14 mouse cellular contexts compared by ENCODE assay signal in genomic region chr8:121296597-121296996, GRCm38 (mm10).
DNase-seq lines count a peak whose midpoint lies in the region; ATAC-seq and TF ChIP-seq lines count a peak whose summit lies in the region.
"Had no signal": no experiment of that assay in that cellular context is flagged by ENCODE, and none has a peak within 500 bp of the region (broad histone marks: within the 10 kb centered on the region; RNA-seq: fewer than 3 reads in every experiment).

No protein-coding gene starts in this region.

- no peak for DNase-seq in kidney, postnatal 14 days
- peak; percentile 83 for DNase-seq in brain, adult 2 months (ENCODE audit: low read depth, low spot score)
- DNase-seq in adrenal gland, postnatal 4 days (ENCODE audit: low spot score in 2 of 2) = no peak
- no peak for DNase-seq in cerebellum, adult 2 months
- DNase-seq in frontal cortex, postnatal 10 days (ENCODE audit: low spot score in 2 of 2) = no peak
- DNase-seq: gastrocnemius, postnatal 36 days; heart, postnatal 4 days; layer of hippocampus, adult 9-11 months had no signal

- H3K36me3 ChIP-seq in kidney, embryonic 14.5 days (ENCODE audit: control insufficient read depth, insufficient read depth, low read length) = no peaks in the 10 kb centered on the region
- no peaks in the 10 kb centered on the region for H3K36me3 ChIP-seq in forebrain, embryonic 13.5 days (ENCODE audit: poor library complexity, severe bottlenecking)
- H3K36me3 ChIP-seq in midbrain, embryonic 12.5 days = no peaks in the 10 kb centered on the region
- H3K36me3 ChIP-seq: embryonic facial prominence, embryonic 15.5 days had no signal

- 40% methylated on average over 5 of the region's 5 CpGs for WGBS in kidney, embryonic 14.5 days
- WGBS in forebrain, embryonic 13.5 days = 51% methylated on average over 5 of the region's 5 CpGs
- WGBS in midbrain, embryonic 12.5 days = 34% methylated on average over 5 of the region's 5 CpGs
- WGBS in cerebellum, adult 2 months = 86% methylated on average over 5 of the region's 5 CpGs

- H3K4me2 ChIP-seq in kidney, embryonic 14.5 days (replicated peaks; ENCODE audit: low read depth, low read length) = no peak overlapping the region
- H3K4me2 ChIP-seq in forebrain, embryonic 13.5 days = no peak overlapping the region; the same call in 1 of the 2 replicates
- H3K4me2 ChIP-seq in midbrain, embryonic 12.5 days (replicated peaks) = no peak overlapping the region
- H3K4me2 ChIP-seq: embryonic facial prominence, embryonic 15.5 days had no signal

- H3K4me3 ChIP-seq in kidney, embryonic 14.5 days (ENCODE audit: low read length) = no peak overlapping the region
- H3K4me3 ChIP-seq in forebrain, embryonic 13.5 days = no peak overlapping the region
- no peak overlapping the region for H3K4me3 ChIP-seq in midbrain, embryonic 12.5 days
- no peak overlapping the region for H3K4me3 ChIP-seq in cerebellum, adult 2 months (replicated peaks; ENCODE audit: insufficient read depth, low read depth, low read length)
- H3K4me3 ChIP-seq: embryonic facial prominence, embryonic 15.5 days had no signal

- 0 out of 2 replicates have a peak overlapping the region, but pooled peaks have one; percentile 20 for H3K9ac ChIP-seq in kidney, embryonic 14.5 days (ENCODE audit: low read depth, low read length)
- H3K9ac ChIP-seq in forebrain, embryonic 13.5 days = no peak overlapping the region
- no peak overlapping the region for H3K9ac ChIP-seq in midbrain, embryonic 12.5 days (replicated peaks)
- H3K9ac ChIP-seq: embryonic facial prominence, embryonic 15.5 days; liver, embryonic 14.5 days had no signal

- no peaks in the 10 kb centered on the region for H3K9me3 ChIP-seq in kidney, embryonic 14.5 days (ENCODE audit: control insufficient read depth, low read length)
- no peaks in the 10 kb centered on the region for H3K9me3 ChIP-seq in forebrain, embryonic 13.5 days (replicated peaks)
- no peaks in the 10 kb centered on the region for H3K9me3 ChIP-seq in midbrain, embryonic 12.5 days
- H3K9me3 ChIP-seq: embryonic facial prominence, embryonic 15.5 days had no signal

- H3K4me1 ChIP-seq in kidney, embryonic 14.5 days (ENCODE audit: control insufficient read depth, insufficient read depth, low read length) = peaks cover 56% of the 10 kb centered on the region
- H3K4me1 ChIP-seq in forebrain, embryonic 13.5 days = peaks cover 30% of the 10 kb centered on the region
- peaks cover 39% of the 10 kb centered on the region for H3K4me1 ChIP-seq in midbrain, embryonic 12.5 days
- H3K4me1 ChIP-seq in cerebellum, adult 2 months (ENCODE audit: control insufficient read depth, insufficient read depth, low read length) = peaks cover 5% of the 10 kb centered on the region; the same call in 1 of the 2 replicates

- no peak for TF ChIP-seq POLR2A in cerebellum, adult 2 months (IDR thresholded peaks at IDR 0.05; ENCODE audit: borderline replicate concordance, insufficient read depth, low read length)

- ATAC-seq in kidney, embryonic 14.5 days (ENCODE audit: low FRiP score, low TSS enrichment) = no peak
- ATAC-seq in forebrain, embryonic 13.5 days = peak; percentile 49; the same call in 1 of the 2 replicates
- no peak for ATAC-seq in midbrain, embryonic 12.5 days (ENCODE audit: low FRiP score, low read depth)
- ATAC-seq: Patski had no signal

- no peak overlapping the region for H3K27ac ChIP-seq in kidney, embryonic 14.5 days (ENCODE audit: low read depth, low read length)
- H3K27ac ChIP-seq in forebrain, embryonic 13.5 days = peak overlapping the region; percentile 73
- H3K27ac ChIP-seq in midbrain, embryonic 12.5 days (replicated peaks) = peak overlapping the region; percentile 35
- no peak overlapping the region for H3K27ac ChIP-seq in cerebellum, adult 2 months (ENCODE audit: insufficient read depth, low read length)
- H3K27ac ChIP-seq: embryonic facial prominence, embryonic 15.5 days; liver, embryonic 14.5 days had no signal

- no peak for TF ChIP-seq CTCF in cerebellum, adult 2 months (IDR thresholded peaks at IDR 0.05; ENCODE audit: borderline replicate concordance, insufficient read depth, low read depth, low read length)

- H3K27me3 ChIP-seq in kidney, embryonic 14.5 days (ENCODE audit: control insufficient read depth, insufficient read depth, low read length) = no peaks in the 10 kb centered on the region
- H3K27me3 ChIP-seq in forebrain, embryonic 13.5 days = no peaks in the 10 kb centered on the region
- peaks cover 22% of the 10 kb centered on the region; the same call in 1 of the 2 replicates for H3K27me3 ChIP-seq in midbrain, embryonic 12.5 days
- H3K27me3 ChIP-seq in cerebellum, adult 2 months (ENCODE audit: control insufficient read depth, insufficient read depth, low read length) = no peaks in the 10 kb centered on the region; the same call in 1 of the 2 replicates
- H3K27me3 ChIP-seq: Patski had no signal

Comparison
In these comparisons a context has a peak if more than half of its experiments do, and no peak if none do; other contexts are left out.
1. H3K27ac ChIP-seq: peak in forebrain, embryonic 13.5 days (single experiment) and midbrain, embryonic 12.5 days (single experiment); none in kidney, embryonic 14.5 days (single experiment) and cerebellum, adult 2 months (single experiment).